Mouse (Mus musculus): Measurements from ENCODE around the gene Bmp5.
"Not testable (repeated sequence)": the region's sequence is repeated elsewhere in the genome, so short reads cannot be mapped to it uniquely, and the experiment has no call there.

The Bmp5 gene

GRCm38 (mm10) chr9:75775129-75775845, at the start of gene Bmp5:
Gene Bmp5 (plus strand): TSS chr9:75775364.
- CTCF ChIA-PET, result no interaction called here

DNA sequence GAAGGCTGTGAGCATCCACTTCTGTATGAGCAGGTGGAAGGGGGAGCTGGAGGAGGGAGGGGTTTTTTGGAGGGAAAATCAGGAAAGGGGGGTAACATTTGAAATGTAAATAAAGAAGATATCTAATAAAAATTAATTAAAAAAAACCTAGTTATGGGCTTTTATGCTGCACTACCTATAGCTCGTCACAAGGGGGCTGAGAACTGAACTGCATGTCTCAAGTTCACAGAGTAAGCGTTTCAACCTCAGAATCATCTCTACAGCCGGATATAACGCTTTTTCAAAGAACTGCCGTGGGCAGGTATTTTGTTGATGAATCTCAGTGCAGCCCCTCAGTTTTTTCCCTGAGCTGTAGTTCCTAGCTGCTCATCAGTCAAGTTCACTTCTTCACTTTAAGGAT, 15.1 kb upstream of the Bmp5 start:
- CTCF ChIA-PET, result no interaction called here

- CTCF ChIA-PET, result interaction anchor here (0.7 kb wide), 1 partner anchor 352 kb away, joined by 5 read pairs; no protein-coding TSS in a partner anchor
Measured at GRCm38 (mm10) chr9:75761567-75761966, 13.6 kb upstream of the Bmp5 start.

- CTCF ChIA-PET, result no interaction called here
Measured at GRCm38 (mm10) chr9:75762487-75762886, 12.7 kb upstream of the Bmp5 start.

DNA sequence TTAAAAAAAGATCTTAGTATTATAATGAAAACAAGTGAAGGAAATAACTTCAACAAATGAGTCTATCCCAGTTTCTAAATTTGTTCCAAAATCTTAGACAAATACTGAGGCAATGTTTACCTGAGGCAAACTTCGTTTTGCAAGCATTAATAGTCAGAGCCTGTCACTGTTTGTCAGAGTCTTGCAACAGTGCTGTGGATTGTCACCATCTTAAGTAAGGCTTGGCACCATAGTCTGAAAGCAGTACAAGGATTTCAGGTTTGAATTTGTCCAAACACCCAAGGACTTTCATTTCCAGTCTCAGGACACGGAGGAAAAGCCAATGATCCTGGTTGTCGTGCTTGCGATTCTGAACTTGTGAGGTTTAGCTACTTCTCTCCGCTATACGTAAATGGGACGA, 10.4 kb upstream of the Bmp5 start:
- CTCF ChIA-PET, result no interaction called here

DNA sequence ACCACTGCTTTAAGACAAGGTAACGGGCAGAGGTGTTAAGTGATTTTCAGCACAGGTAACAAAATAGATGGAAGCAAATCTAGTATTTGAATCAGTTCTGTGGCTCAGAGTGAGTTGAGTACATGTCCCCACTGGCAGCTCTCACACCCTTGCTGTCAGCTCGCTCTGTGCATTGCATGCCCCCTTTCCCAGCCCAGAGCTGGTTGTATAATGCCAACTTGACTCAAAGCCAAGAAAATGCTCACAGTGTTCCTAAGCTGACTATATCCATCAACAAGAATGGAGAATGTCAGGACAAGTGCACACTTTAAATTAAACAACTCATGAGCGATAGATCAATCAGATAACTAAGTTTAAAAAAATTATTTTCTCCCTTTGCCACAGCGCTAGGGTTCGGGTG, 8.6 kb upstream of the Bmp5 start:
- CTCF ChIA-PET, result no interaction called here

- CTCF ChIA-PET, result no interaction called here
Measured at GRCm38 (mm10) chr9:75769042-75769441, 6.1 kb upstream of the Bmp5 start.

DNA sequence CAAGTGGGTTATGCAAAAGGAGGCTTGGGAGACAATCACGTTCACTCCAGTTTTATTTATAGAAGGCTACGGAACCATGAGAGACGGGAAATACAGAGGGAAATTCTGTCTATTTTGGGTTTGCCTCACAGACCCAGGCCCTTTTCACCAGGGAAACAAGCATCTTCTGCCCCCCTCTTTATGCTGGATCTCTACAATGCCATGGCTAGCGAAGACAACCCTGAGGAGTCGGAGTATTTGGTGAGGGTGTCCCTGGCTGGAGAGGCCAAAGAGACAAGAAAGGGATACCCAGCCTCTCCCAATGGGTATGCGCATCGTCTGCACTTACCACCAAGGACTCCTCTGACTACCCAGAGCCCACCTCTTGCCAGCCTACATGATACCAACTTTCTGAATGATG, 989 bp downstream of the Bmp5 start:
- CTCF ChIA-PET, result no interaction called here

DNA sequence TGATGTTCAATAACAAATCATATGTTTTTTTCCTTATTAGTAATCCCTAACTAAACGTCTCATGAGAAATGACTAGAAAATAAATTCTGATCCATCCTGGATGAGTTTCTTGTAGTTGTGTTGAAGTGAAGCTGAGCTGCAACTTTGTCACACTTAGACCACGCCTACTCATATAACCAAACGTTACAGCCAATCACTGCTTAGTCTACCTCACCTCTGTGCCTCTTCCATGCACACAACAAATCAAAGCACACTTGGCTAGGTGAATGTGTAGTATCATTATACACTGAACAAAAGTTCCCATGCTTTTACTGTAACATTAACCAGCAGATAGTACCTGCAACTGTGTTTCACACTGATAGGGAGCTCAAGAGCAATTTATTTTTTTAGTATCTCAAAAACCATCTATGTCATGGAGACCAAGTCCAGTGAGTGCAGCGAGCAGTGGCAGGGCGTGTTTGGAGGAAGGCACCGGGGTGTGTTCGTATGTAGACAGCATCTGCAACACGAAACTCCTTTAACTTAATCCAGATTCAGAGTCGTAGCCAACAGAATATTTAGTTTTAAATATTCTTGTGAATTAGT, 3.7 kb downstream of the Bmp5 start:
- CTCF ChIA-PET, result no interaction called here

GRCm38 (mm10) chr9:75780558-75781276, 5.6 kb downstream of the Bmp5 start:
- CTCF ChIA-PET, result no interaction called here

GRCm38 (mm10) chr9:75781600-75781999, 6.4 kb downstream of the Bmp5 start:
- CTCF ChIA-PET, result no interaction called here

- CTCF ChIA-PET, result no interaction called here
Measured at GRCm38 (mm10) chr9:75783573-75783972, 8.4 kb downstream of the Bmp5 start.

- CTCF ChIA-PET, result no interaction called here
Measured at GRCm38 (mm10) chr9:75785959-75786358, 10.8 kb downstream of the Bmp5 start.

DNA sequence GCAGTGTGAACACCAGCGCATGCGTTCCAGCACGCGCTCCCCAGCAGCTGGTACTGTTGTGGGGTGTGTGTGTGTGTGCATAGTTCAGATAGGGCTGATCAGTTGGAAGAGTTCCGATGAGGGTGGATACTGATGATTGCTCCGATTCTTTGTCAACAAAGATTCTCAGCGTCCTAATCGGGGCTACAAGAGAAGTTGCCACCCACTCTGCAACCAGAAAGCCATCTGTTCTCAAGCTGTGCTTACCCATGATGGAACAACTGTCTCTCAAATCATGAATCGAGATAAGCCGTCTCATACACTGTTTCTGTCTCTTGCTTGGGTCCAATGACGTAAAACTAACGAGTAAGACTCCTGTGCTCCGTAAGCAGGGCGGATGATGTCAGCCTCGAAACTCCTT, 12.0 kb downstream of the Bmp5 start:
- CTCF ChIA-PET, result no interaction called here

DNA sequence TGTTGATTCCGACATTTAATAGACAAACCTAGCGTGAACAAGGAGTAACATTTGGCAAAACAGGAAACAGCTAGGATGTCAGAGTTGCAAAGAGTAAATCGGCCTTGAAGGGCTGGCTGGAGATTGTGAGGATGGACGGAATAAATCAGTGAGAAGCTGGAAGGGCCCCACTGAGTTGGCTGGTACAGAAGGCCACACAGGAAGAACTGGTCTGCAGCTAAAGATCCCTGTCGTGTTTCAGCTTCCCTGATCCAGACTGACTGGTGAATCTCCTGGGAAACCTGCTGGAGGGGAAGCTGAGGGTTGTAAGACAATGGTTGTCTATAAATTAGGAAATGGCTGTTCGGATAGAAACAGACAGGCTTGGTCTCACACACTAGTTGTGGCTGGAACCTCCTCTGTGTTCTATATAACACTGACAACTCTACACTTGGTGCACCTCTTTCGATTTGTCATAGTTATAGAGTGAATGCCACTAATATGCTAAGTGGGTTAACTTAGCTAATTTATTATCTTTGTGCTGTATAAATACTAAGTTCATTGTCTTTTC, 14.8 kb downstream of the Bmp5 start:
- CTCF ChIA-PET, result no interaction called here

GRCm38 (mm10) chr9:75804940-75805339, 29.8 kb downstream of the Bmp5 start:
- CTCF ChIA-PET, result no interaction called here

- CTCF ChIA-PET, result not testable (repeated sequence)
Measured at GRCm38 (mm10) chr9:75808179-75808578, 33.0 kb downstream of the Bmp5 start.

- CTCF ChIA-PET, result no interaction called here
Measured at GRCm38 (mm10) chr9:75808659-75809058, 33.5 kb downstream of the Bmp5 start.

- CTCF ChIA-PET, result no interaction called here
Measured at GRCm38 (mm10) chr9:75815161-75815560, 40.0 kb downstream of the Bmp5 start.

DNA sequence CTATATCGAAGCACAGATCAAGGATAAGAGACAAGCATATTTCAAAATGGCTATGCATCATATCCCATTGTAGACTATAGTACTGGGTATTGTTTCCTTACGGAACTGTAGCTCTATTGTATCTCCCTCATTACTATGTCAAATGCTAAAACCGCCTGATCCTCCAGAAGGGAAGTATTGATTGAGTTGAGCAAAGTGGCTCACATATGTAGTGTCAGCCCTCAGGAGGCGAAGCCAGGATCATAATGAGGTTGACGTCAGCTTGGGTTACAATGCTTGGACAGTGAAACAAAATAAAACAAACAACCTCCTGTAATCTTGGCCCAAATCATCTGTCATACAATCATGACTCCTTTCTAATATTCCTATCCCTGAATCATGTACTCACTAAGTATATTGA, 43.2 kb downstream of the Bmp5 start:
- CTCF ChIA-PET, result no interaction called here

DNA sequence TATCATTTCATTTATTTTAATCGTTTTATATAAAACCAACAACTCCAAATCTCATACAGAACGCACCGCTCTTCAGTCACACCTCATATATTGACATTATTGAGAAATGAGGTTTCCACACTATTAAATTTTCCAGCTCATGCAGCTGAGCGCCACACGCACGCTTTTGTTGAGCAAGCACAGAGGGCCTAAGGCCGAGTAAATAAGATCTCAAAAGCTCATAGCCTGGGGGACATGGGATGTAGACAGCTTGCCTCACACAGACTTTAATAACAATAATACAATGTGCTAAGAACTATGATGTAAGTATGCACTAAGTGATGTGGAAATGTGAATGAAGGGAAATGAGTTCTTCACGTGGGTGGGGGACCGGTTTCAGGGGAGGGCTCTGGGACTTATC, 57.3 kb downstream of the Bmp5 start:
- CTCF ChIA-PET, result no interaction called here

DNA sequence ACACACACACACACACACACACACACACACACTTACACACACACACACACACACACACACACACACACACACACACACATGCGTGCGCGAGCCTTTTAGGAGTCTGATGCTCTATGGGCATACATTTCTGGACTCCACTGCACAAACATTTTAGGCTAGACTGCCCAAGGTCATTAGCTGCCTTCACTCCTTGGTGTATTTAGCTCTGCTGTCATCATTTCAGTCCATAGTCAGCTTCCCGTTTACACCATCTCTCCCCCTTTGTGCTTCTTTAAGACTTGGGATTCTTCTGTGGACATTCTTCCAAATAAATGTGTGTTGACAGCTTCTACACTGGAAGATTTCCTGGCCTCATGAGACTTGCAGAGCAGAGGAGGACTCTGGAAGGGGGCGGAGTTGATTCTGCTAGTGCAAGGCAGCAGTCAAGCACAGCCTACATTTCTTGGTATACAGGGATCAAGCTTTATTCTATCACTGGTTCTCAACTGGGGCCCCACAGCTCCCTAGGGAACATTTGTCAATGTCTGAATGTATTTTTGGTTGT, 58.1 kb downstream of the Bmp5 start:
- CTCF ChIA-PET, result no interaction called here

- CTCF ChIA-PET, result no interaction called here
Measured at GRCm38 (mm10) chr9:75839450-75839849, 64.3 kb downstream of the Bmp5 start.

Data from spleen, embryonic (tissue).